Mouse (Mus musculus): ENCODE data around the gene Ephb2. TPM values are rescaled to one million over a fixed set of nuclear protein-coding genes. Genes with fewer than 3 reads are reported as not detected.

Ephb2 gene
- polyA plus RNA-seq, 1 experiment = 10.4 TPM

GRCm38 (mm10) chr4:136830272-136830823 is 5.4 kb downstream of the Ephb2 start:
- 65% methylated on average over 9 of the region's 9 CpGs for WGBS
- Histone ChIP-seq H3K4me3 (ENCODE audit: insufficient read depth, low read depth, low read length) (no peak overlapping the region), H3K36me3 (ENCODE audit: control insufficient read depth, insufficient read depth, low read length) (no peaks in the 10 kb centered on the region), H3K27ac (ENCODE audit: insufficient read depth, low read depth, low read length) (no peak overlapping the region), H3K4me1 (ENCODE audit: control insufficient read depth, insufficient read depth, low read length) (no peaks in the 10 kb centered on the region; the same call in 1 of the 2 replicates), H3K27me3 (replicated peaks; ENCODE audit: control insufficient read depth, insufficient read depth, low read length) (no peaks in the 10 kb centered on the region)
- DNase-seq = no peak
- TF ChIP-seq CTCF (conservative IDR thresholded peaks at IDR 0.05; ENCODE audit: insufficient read depth, insufficient read length, low read depth, low read length) = no peak
- TF ChIP-seq POLR2A (IDR thresholded peaks at IDR 0.05; ENCODE audit: low read depth, low read length) = no peak

GRCm38 (mm10) chr4:136829837-136830236 is 6.0 kb downstream of the Ephb2 start:
- TF ChIP-seq CTCF (conservative IDR thresholded peaks at IDR 0.05; ENCODE audit: insufficient read depth, insufficient read length, low read depth, low read length) = no peak
- TF ChIP-seq POLR2A (IDR thresholded peaks at IDR 0.05; ENCODE audit: low read depth, low read length) = no peak
- Histone ChIP-seq H3K27ac (ENCODE audit: insufficient read depth, low read depth, low read length) (no peak overlapping the region), H3K4me1 (ENCODE audit: control insufficient read depth, insufficient read depth, low read length) (no peaks in the 10 kb centered on the region; the same call in 1 of the 2 replicates), H3K27me3 (replicated peaks; ENCODE audit: control insufficient read depth, insufficient read depth, low read length) (no peaks in the 10 kb centered on the region), H3K4me3 (ENCODE audit: insufficient read depth, low read depth, low read length) (no peak overlapping the region), H3K36me3 (ENCODE audit: control insufficient read depth, insufficient read depth, low read length) (no peaks in the 10 kb centered on the region)
- WGBS = 22% methylated on average over 9 of the region's 9 CpGs
- no peak for DNase-seq

- Histone ChIP-seq H3K4me1 (ENCODE audit: control insufficient read depth, insufficient read depth, low read length) (no peaks in the 10 kb centered on the region; the same call in 1 of the 2 replicates), H3K27ac (ENCODE audit: insufficient read depth, low read depth, low read length) (no peak overlapping the region), H3K27me3 (replicated peaks; ENCODE audit: control insufficient read depth, insufficient read depth, low read length) (no peaks in the 10 kb centered on the region), H3K4me3 (ENCODE audit: insufficient read depth, low read depth, low read length) (no peak overlapping the region), H3K36me3 (ENCODE audit: control insufficient read depth, insufficient read depth, low read length) (no peaks in the 10 kb centered on the region)
- DNase-seq = no peak
- TF ChIP-seq CTCF (conservative IDR thresholded peaks at IDR 0.05; ENCODE audit: insufficient read depth, insufficient read length, low read depth, low read length) (no peak), POLR2A (IDR thresholded peaks at IDR 0.05; ENCODE audit: low read depth, low read length) (no peak)
- WGBS = 49% methylated on average over 11 of the region's 11 CpGs
These were observed 6.9 kb downstream of the Ephb2 start for GRCm38 (mm10) chr4:136828664-136829569.

- no peak for DNase-seq
- no peak for TF ChIP-seq POLR2A (IDR thresholded peaks at IDR 0.05; ENCODE audit: low read depth, low read length)
- TF ChIP-seq CTCF (conservative IDR thresholded peaks at IDR 0.05; ENCODE audit: insufficient read depth, insufficient read length, low read depth, low read length) = no peak
- H3K36me3 ChIP-seq (ENCODE audit: control insufficient read depth, insufficient read depth, low read length) = no peaks in the 10 kb centered on the region
- WGBS = 76% methylated on average over 18 of the region's 18 CpGs
- no peaks in the 10 kb centered on the region for H3K27me3 ChIP-seq (replicated peaks; ENCODE audit: control insufficient read depth, insufficient read depth, low read length)
- H3K4me3 ChIP-seq (ENCODE audit: insufficient read depth, low read depth, low read length) = no peak overlapping the region
- H3K27ac ChIP-seq (ENCODE audit: insufficient read depth, low read depth, low read length) = no peak overlapping the region
- H3K4me1 ChIP-seq (ENCODE audit: control insufficient read depth, insufficient read depth, low read length) = no peaks in the 10 kb centered on the region; the same call in 1 of the 2 replicates
These were observed 10.7 kb downstream of the Ephb2 start for GRCm38 (mm10) chr4:136824935-136825552.

GRCm38 (mm10) chr4:136820069-136820522 is 15.7 kb downstream of the Ephb2 start:
- DNase-seq = no peak
- Histone ChIP-seq H3K4me1 (ENCODE audit: control insufficient read depth, insufficient read depth, low read length) (no peaks in the 10 kb centered on the region), H3K27me3 (replicated peaks; ENCODE audit: control insufficient read depth, insufficient read depth, low read length) (no peaks in the 10 kb centered on the region), H3K4me3 (ENCODE audit: insufficient read depth, low read depth, low read length) (no peak overlapping the region), H3K36me3 (ENCODE audit: control insufficient read depth, insufficient read depth, low read length) (no peaks in the 10 kb centered on the region), H3K27ac (ENCODE audit: insufficient read depth, low read depth, low read length) (no peak overlapping the region)
- TF ChIP-seq CTCF (conservative IDR thresholded peaks at IDR 0.05; ENCODE audit: insufficient read depth, insufficient read length, low read depth, low read length) (no peak), POLR2A (IDR thresholded peaks at IDR 0.05; ENCODE audit: low read depth, low read length) (no peak)
- 39% methylated on average over 10 of the region's 10 CpGs for WGBS

GRCm38 (mm10) chr4:136816701-136817100 is 19.1 kb downstream of the Ephb2 start:
- Histone ChIP-seq H3K4me1 (ENCODE audit: control insufficient read depth, insufficient read depth, low read length) (no peaks in the 10 kb centered on the region), H3K27me3 (replicated peaks; ENCODE audit: control insufficient read depth, insufficient read depth, low read length) (no peaks in the 10 kb centered on the region), H3K4me3 (ENCODE audit: insufficient read depth, low read depth, low read length) (no peak overlapping the region), H3K27ac (ENCODE audit: insufficient read depth, low read depth, low read length) (no peak overlapping the region), H3K36me3 (ENCODE audit: control insufficient read depth, insufficient read depth, low read length) (no peaks in the 10 kb centered on the region)
- TF ChIP-seq CTCF (conservative IDR thresholded peaks at IDR 0.05; ENCODE audit: insufficient read depth, insufficient read length, low read depth, low read length) (no peak), POLR2A (IDR thresholded peaks at IDR 0.05; ENCODE audit: low read depth, low read length) (no peak)
- no peak for DNase-seq
- WGBS = 51% methylated on average over 7 of the region's 7 CpGs

- Histone ChIP-seq H3K27me3 (replicated peaks; ENCODE audit: control insufficient read depth, insufficient read depth, low read length) (no peaks in the 10 kb centered on the region), H3K4me1 (ENCODE audit: control insufficient read depth, insufficient read depth, low read length) (no peaks in the 10 kb centered on the region), H3K27ac (ENCODE audit: insufficient read depth, low read depth, low read length) (no peak overlapping the region), H3K36me3 (ENCODE audit: control insufficient read depth, insufficient read depth, low read length) (no peaks in the 10 kb centered on the region), H3K4me3 (ENCODE audit: insufficient read depth, low read depth, low read length) (no peak overlapping the region)
- TF ChIP-seq POLR2A (IDR thresholded peaks at IDR 0.05; ENCODE audit: low read depth, low read length) = no peak
- TF ChIP-seq CTCF (conservative IDR thresholded peaks at IDR 0.05; ENCODE audit: insufficient read depth, insufficient read length, low read depth, low read length) = peak; percentile 57
- DNase-seq = no peak
- WGBS = 62% methylated on average over 5 of the region's 5 CpGs
These were observed 20.4 kb downstream of the Ephb2 start for GRCm38 (mm10) chr4:136815364-136815763.
